Mouse (Mus musculus) liver, adult (tissue): Measurements from ENCODE around the gene Olfr954.

Experiments
- GATA4 ChIP-seq: IDR thresholded peaks from 2 replicates; pipeline ENCODE4 v1.6.1; 2014; ENCODE audit warnings: mild to moderate bottlenecking, low read length; ENCODE audit not compliant: insufficient replicate concordance

Gene Olfr954

GRCm38 (mm10) chr9:39456401-39456800, at the start of gene Olfr954:
Olfr954 (plus strand) TSS chr9:39456701.
- TF ChIP-seq GATA4 = no peak

GRCm38 (mm10) chr9:39427048-39427447, 29.5 kb upstream of the Olfr954 start, which contains the start of gene Olfr952:
Olfr952 (minus strand) TSS chr9:39427148.
- no peak for TF ChIP-seq GATA4

GRCm38 (mm10) chr9:39471844-39472243, 15.3 kb downstream of the Olfr954 start, which contains the start of gene Olfr955:
Olfr955 (minus strand) TSS chr9:39471944.
- TF ChIP-seq GATA4 = no peak

GRCm38 (mm10) chr9:39493895-39494294, 37.4 kb downstream of the Olfr954 start, which contains the start of gene Olfr44:
Olfr44 (minus strand) TSS chr9:39493995.
- no peak for TF ChIP-seq GATA4

- TF ChIP-seq GATA4 = no peak
These were observed 52.5 kb downstream of the Olfr954 start for GRCm38 (mm10) chr9:39508998-39509397.

- no peak for TF ChIP-seq GATA4
These were observed 52.9 kb downstream of the Olfr954 start for GRCm38 (mm10) chr9:39509412-39509811.
